Mouse (Mus musculus): ENCODE measurements around the gene Mapk10. TPM values are rescaled to one million over a fixed set of nuclear protein-coding genes. Genes with fewer than 3 reads are reported as not detected.

Mapk10 gene
- polyA plus RNA-seq, 1 experiment from 2014 or later: 86.6 TPM

Other genes with a start within 250 kb of the Mapk10 start
- gene Ptpn13, start 213.9 kb upstream of the Mapk10 start, polyA plus RNA-seq (2014; fragmentation: Nextera tagmentation; extraction: Ambion mirVana): 6.8 and 7.8 TPM in 2 replicates